ENCODE assay signal across 8 mouse cellular contexts in genomic region chr1:105680587-105680986, GRCm38 (mm10). TPM values are rescaled to one million over a fixed set of nuclear protein-coding genes. Genes with fewer than 3 reads are reported as not detected.
DNase-seq lines count a peak whose midpoint lies in the region; ATAC-seq lines count a peak whose summit lies in the region.

No protein-coding gene starts in this region.

- no peak overlapping the region for H3K27ac ChIP-seq in midbrain, embryonic 14.5 days (replicated peaks; ENCODE audit: low read depth, low read length)
- no peak overlapping the region for H3K27ac ChIP-seq in midbrain, embryonic 15.5 days

- no peak overlapping the region for H3K9ac ChIP-seq in midbrain, embryonic 14.5 days (replicated peaks; ENCODE audit: low read length)
- no peak overlapping the region for H3K9ac ChIP-seq in midbrain, embryonic 15.5 days

- no peaks in the 10 kb centered on the region for H3K27me3 ChIP-seq in midbrain, embryonic 14.5 days (ENCODE audit: control insufficient read depth, insufficient read depth, low read length)
- no peaks in the 10 kb centered on the region for H3K27me3 ChIP-seq in midbrain, embryonic 15.5 days (replicated peaks)

- 83% methylated on average over 1 of the region's 1 CpGs for WGBS in midbrain, embryonic 14.5 days
- WGBS in midbrain, embryonic 15.5 days: 88% methylated on average over 1 of the region's 1 CpGs

- H3K9me3 ChIP-seq in midbrain, embryonic 14.5 days (ENCODE audit: control insufficient read depth, low read length): no peaks in the 10 kb centered on the region
- no peaks in the 10 kb centered on the region for H3K9me3 ChIP-seq in midbrain, embryonic 15.5 days

- H3K4me1 ChIP-seq in midbrain, embryonic 14.5 days (ENCODE audit: control insufficient read depth, insufficient read depth, low read length): no peaks in the 10 kb centered on the region
- no peaks in the 10 kb centered on the region for H3K4me1 ChIP-seq in midbrain, embryonic 15.5 days

- no peak overlapping the region for H3K4me3 ChIP-seq in midbrain, embryonic 14.5 days (replicated peaks; ENCODE audit: low read depth, low read length)
- H3K4me3 ChIP-seq in midbrain, embryonic 15.5 days: no peak overlapping the region

- intact Hi-C loops in left cerebral cortex, postnatal 36 days (cut with DNase I): no loop called here

- peaks cover 9% of the 10 kb centered on the region; the same call in 1 of the 2 replicates for H3K36me3 ChIP-seq in midbrain, embryonic 14.5 days (ENCODE audit: control insufficient read depth, insufficient read depth, low read length)
- no peaks in the 10 kb centered on the region for H3K36me3 ChIP-seq in midbrain, embryonic 15.5 days (replicated peaks)

- no peak overlapping the region for H3K4me2 ChIP-seq in midbrain, embryonic 14.5 days (ENCODE audit: low read length)
- no peak overlapping the region for H3K4me2 ChIP-seq in midbrain, embryonic 15.5 days

- DNase-seq in adrenal gland, adult 2 months: peak; percentile 29
- no peak for DNase-seq in adrenal gland, postnatal 4 days (ENCODE audit: low spot score in 2 of 2)
- DNase-seq in midbrain, embryonic 14.5 days: peak; percentile 15
- peak; percentile 18 for DNase-seq in heart, postnatal 4 days
- DNase-seq in layer of hippocampus, adult 18-20 months (ENCODE audit: low spot score in 2 of 2): no peak
- no peak for DNase-seq in left cerebral cortex, postnatal 36 days (ENCODE audit: low spot score in 2 of 2)

- no peak for ATAC-seq in midbrain, embryonic 14.5 days (ENCODE audit: low FRiP score, low TSS enrichment)
- no peak for ATAC-seq in midbrain, embryonic 15.5 days (replicated peaks)
- ATAC-seq in megakaryocyte, adult 5-6 weeks (ENCODE audit: poor library complexity, severe bottlenecking): peak; percentile 92

RNA-seq across cellular contexts. Expression of gene Relch, which starts 16.9 kb away (rescaled TPM):
- total RNA-seq in adrenal gland, adult 2 months (2021): 10 to 100 TPM; 29.1 to 32.8 TPM
- polyA plus RNA-seq in adrenal gland, adult 2 months (2012; rRNA removed): 35.0 and 37.9 TPM in 2 replicates
- total RNA-seq in adrenal gland, postnatal 4 days (2021): 10 to 100 TPM; 65.1 to 65.2 TPM
- polyA plus RNA-seq in midbrain, embryonic 14.5 days (2014; fragmentation: Nextera tagmentation; extraction: Ambion mirVana): 50.0 and 53.1 TPM in 2 replicates
- 44.2 and 49.6 TPM in 2 replicates for polyA plus RNA-seq in midbrain, embryonic 15.5 days (2015; fragmentation: Nextera tagmentation; extraction: Ambion mirVana)
- total RNA-seq in heart, postnatal 4 days (2021): 10 to 100 TPM; 28.4 to 35.7 TPM
- total RNA-seq in megakaryocyte, adult 5-6 weeks (2015): 48.7 and 57.3 TPM in 2 replicates
- 45.0 and 47.5 TPM in 2 replicates for total RNA-seq in megakaryocyte, adult 5-6 weeks (2017)
- 10 to 100 TPM; 91.2 to 91.5 TPM for total RNA-seq in layer of hippocampus, adult 18-20 months (2021)
- 100 to 1,000 TPM in 1 of 2 experiments, 10 to 100 TPM in 1; 88.2 to 109 TPM for total RNA-seq in left cerebral cortex, postnatal 36 days (2021)

RNA-seq across cellular contexts. Expression of gene Pign, which starts 17.1 kb away (rescaled TPM):
- 10 to 100 TPM; 28.1 to 39.4 TPM for total RNA-seq in adrenal gland, adult 2 months (2021)
- 6.7 and 11.3 TPM in 2 replicates for polyA plus RNA-seq in adrenal gland, adult 2 months (2012; rRNA removed)
- 10 to 100 TPM; 44.1 to 54.4 TPM for total RNA-seq in adrenal gland, postnatal 4 days (2021)
- 13.6 and 17.0 TPM in 2 replicates for polyA plus RNA-seq in midbrain, embryonic 14.5 days (2014; fragmentation: Nextera tagmentation; extraction: Ambion mirVana)
- polyA plus RNA-seq in midbrain, embryonic 15.5 days (2015; fragmentation: Nextera tagmentation; extraction: Ambion mirVana): 8.6 and 11.0 TPM in 2 replicates
- 10 to 100 TPM; 23.6 to 25.7 TPM for total RNA-seq in heart, postnatal 4 days (2021)
- 15.3 and 15.7 TPM in 2 replicates for total RNA-seq in megakaryocyte, adult 5-6 weeks (2015)
- 18.0 and 48.9 TPM in 2 replicates for total RNA-seq in megakaryocyte, adult 5-6 weeks (2017)
- total RNA-seq in layer of hippocampus, adult 18-20 months (2021): 10 to 100 TPM; 15.2 to 18.8 TPM
- 10 to 100 TPM; 17.8 to 19.2 TPM for total RNA-seq in left cerebral cortex, postnatal 36 days (2021)

Comparison
In these comparisons a context has a peak if more than half of its experiments do, and no peak if none do; other contexts are left out.
1. DNase-seq: peak in adrenal gland, adult 2 months (single experiment), midbrain, embryonic 14.5 days (single experiment) and heart, postnatal 4 days (single experiment); none in adrenal gland, postnatal 4 days (0 of 2), layer of hippocampus, adult 18-20 months (0 of 2) and left cerebral cortex, postnatal 36 days (0 of 2).